Mouse (Mus musculus): ENCODE results near the gene Rlf. TPM values are rescaled to one million over a fixed set of nuclear protein-coding genes. Genes with fewer than 3 reads are reported as not detected.
"Not testable (repeated sequence)": the region's sequence is repeated elsewhere in the genome, so short reads cannot be mapped to it uniquely, and the experiment has no call there.

The Rlf gene
- total RNA-seq, 2 experiments from 2014 or later: 27.7 to 28.0 TPM

DNA sequence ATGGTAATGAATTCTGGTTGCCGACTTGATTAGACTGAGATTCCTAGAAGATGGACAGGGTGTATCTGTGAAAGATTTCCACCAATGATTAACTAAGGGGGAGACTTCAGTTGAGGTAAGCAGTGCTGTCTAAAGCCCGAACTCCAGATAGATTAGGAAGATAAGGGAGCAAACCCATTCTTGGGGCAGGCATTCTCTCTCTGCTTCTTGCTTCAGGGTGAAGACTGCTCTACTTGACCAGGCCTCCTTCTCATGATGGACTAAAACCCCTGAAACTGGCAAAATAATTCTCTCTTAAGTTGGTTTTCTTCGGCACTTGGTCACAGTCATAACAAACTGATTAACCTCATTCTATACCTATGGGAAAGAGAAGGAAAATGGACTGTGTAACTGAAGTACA lies 25.5 kb downstream of the Rlf start:
- intact Hi-C loops (cut with DNase I): no loop called here
- DNase-seq (ENCODE audit: low spot score in 2 of 2): no peak

DNA sequence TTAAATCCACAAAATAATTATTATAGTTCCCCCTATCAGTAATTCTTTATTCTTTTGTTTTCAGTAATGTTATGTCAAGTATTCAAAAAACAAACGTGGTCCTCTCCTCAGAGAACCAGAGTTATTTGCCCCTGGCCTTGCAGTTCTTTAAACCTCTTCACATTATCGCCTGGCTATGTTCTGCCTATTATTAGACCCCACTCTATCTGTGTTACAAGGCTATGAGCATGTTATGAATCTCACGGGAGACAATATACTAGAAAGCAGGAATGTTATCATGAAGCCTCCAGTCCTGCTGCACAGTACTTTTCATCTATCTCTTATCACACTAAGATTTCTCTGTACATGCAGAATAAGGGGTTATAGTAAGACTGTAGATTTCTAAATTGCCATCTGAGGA lies 35.2 kb downstream of the Rlf start:
- no peak for DNase-seq (ENCODE audit: low spot score in 2 of 2)
- intact Hi-C loops (cut with DNase I): loop anchor here (1.0 kb wide), 1 partner anchor 9 kb away; no protein-coding TSS in a partner anchor

DNA sequence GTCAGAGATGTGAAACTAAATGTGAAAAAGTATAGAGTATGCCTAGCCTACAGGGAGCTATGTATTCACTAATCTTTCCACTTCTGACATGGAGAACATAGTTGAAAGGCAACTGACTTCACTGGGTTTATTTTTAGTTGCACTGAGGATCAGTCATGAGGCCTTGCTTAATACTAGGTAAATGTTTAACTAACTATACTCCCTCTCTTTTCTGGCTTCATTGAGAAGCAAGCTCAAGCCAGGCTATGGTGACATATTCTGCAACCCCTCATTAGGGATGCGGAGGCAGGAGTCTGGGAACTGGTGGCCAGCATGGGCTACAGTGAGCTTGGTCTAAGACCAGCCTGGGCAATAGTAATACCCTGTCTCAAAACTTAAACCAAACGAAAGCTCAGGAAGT lies 47.2 kb downstream of the Rlf start:
- intact Hi-C loops (cut with DNase I): no loop called here
- DNase-seq (ENCODE audit: low spot score in 2 of 2): no peak

DNA sequence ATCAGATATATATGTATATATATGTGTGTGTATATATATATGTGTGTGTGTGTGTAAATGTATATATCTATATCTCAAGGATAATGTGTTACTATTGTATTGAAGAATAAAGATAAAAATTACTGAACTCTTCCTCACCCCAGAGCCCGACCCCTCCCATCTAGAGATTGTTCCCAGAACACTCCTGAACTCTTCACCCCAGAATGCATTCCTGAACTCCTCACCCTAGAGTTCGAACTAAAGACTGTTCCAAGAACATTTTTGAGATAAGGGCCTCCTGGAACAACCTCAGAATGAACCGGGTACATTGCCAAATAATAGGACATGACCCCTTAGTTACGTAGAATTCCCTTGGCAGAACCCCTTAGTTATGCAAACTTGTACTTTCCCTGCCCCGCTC lies 48.2 kb downstream of the Rlf start:
- DNase-seq (ENCODE audit: low spot score in 2 of 2); intact Hi-C loops (cut with DNase I): not testable (repeated sequence)

DNA sequence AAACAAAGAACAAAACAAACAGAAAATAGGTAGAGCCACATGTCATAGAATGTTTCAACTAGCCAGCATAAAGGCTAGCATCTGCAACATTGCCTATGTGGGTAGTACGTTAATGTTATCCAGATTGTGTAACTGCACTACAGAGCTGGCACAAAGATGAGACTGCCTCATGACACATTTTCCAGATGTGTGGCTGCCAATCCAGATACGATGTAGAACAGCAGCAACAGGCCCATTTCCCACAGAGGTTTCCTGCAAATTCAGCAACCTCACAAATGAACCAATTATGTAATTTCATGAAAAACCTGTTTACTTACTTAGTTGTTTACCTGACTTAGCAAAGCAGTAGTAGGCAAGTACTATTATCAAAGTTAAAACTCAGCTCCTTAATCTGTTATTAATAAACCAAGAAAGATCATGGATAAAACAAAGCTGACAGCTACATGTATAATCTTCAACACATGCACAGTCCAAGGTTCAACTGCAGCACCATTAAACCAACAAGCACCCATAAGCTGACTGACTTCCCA lies 51.3 kb downstream of the Rlf start:
- DNase-seq (ENCODE audit: low spot score in 2 of 2): no peak
- intact Hi-C loops (cut with DNase I): no loop called here

DNA sequence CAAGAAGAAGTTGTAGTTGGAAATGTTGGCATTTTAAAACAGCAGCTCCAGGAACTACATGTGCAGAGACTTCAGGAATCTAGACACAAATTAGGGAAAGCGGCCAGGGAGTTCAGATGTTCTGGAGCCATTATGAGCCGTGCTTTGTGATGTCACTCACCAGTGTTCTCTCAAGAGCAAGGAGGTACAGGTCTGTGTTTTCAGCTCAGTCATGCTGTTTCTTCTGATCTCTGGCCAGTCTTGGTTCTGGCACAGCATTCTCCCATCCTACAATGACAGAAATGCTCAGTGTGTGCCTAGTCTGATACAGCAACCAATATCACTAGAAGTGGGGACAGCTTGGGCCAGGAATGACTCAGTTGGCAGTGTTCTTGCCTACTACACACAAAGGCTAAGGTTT lies 105.8 kb downstream of the Rlf start, which contains the start of gene Tmco2:
TSS of gene Tmco2 (minus strand) at position 101 of the 400 bp plus-strand sequence.
- intact Hi-C loops (cut with DNase I): no loop called here
- no peak for DNase-seq (ENCODE audit: low spot score in 2 of 2)

DNA sequence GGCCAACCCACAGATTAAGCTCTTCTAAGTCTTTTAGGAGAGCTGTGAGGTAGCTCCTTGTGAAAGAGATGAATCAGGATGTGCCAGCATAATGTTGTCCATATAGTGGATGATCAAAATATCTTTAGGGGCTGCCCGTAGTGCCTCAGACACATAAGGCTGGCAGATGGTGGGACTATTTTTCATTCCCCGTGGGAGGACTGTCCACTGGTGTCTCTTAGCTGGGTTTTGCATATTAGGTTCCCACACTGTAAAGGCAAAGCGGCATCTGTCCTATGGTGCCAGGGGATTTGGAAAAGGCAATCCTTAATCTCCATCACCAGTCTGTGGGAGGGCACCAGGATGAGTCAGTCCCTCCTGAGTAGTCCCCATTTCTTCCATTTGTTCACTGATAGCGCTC lies 111.6 kb downstream of the Rlf start:
- intact Hi-C loops (cut with DNase I): no loop called here
- DNase-seq (ENCODE audit: low spot score in 2 of 2): peak; percentile 52 to 60

DNA sequence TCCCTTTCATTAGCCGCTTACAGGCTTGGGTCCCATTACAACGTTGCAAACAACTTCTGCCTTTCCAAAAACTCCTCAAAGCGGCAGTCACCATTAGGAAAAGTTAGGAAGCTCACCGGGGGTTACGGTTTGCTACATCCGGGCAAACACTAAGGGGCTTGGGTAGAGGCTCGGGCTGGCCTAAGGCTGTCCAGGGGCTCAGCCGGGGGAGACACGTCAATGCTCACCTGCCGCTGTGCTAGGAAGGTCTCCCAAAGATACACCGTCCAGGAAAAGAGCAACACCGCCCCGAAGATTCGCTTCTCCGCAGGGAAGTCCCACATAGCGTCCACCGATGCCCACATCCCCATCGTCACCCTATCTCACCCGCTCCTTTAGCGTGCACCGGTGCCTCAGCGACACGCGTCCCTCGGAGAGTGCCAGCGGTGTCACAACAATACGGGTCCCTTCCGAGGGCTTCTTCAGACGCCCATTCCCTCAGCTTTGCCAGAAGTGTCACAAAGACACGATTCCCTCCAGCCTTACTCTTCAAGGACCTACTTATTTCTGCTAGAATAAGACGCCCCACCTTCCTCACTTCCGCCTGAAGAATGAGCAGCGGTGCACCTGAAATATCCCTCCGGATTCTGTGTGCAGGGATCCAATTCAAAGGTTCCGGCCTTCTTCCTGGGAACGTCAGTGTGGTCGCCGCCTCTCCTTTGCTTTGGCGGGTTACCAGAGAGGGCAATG lies 117.1 kb downstream of the Rlf start, which contains the start of gene Zmpste24:
TSS of gene Zmpste24 (minus strand) at position 592 of the 729 bp plus-strand sequence.
- intact Hi-C loops (cut with DNase I): loop anchor here (5.0 kb wide), 1 partner anchor 114 kb away; no protein-coding TSS in a partner anchor
- peak; percentile 93 to 95 for DNase-seq (ENCODE audit: low spot score in 2 of 2)

Other genes starting within 250 kb of the Rlf start
- gene Smap2, start 197.8 kb downstream of the Rlf start, total RNA-seq (2021): 100 to 1,000 TPM; 160 to 163 TPM
- 10 to 100 TPM; 10.2 to 12.7 TPM for gene Col9a2, start 175.7 kb downstream of the Rlf start, total RNA-seq (2021)
- 10 to 100 TPM; 23.3 to 24.5 TPM for gene Zmpste24, start 116.8 kb downstream of the Rlf start, total RNA-seq (2021)
- not detected for gene Tmco2, start 105.9 kb downstream of the Rlf start, total RNA-seq (2021)
- not detected for gene Gm12888, start 109.8 kb upstream of the Rlf start, total RNA-seq (2021)
- gene Gm12886, start 208.0 kb upstream of the Rlf start, total RNA-seq (2021): not detected

Data from left cerebral cortex, postnatal 14 days (tissue).